Mouse (Mus musculus): ENCODE data around the gene Olfr223. TPM values are rescaled to one million over a fixed set of nuclear protein-coding genes. Genes with fewer than 3 reads are reported as not detected.

Gene Olfr223
- polyA plus RNA-seq (2015; fragmentation: Nextera tagmentation; extraction: Ambion mirVana), result not detected in 2 replicates

DNA sequence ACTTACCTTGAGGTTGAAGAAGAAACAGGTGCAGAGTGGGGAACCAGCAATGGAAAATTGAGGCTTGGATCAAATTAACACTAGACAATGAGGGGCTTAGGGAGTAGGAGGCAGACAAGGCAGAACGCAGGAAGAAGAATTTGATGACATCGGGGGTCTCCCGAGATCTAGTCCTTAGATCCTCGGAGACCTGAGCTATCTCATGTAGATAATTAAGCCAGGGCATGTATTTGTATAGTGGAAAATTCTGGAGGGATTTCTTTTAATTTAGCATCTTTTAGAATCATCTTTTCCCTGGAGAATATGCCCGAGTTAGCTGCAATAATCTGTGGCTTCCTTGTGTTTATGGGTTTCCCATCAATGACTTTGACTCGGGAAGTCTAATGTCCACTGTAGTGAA is at the start of gene Olfr223:
Olfr223 (minus strand) TSS at position 101 of the 400 bp plus-strand sequence.
- WGBS, result 73% methylated on average over 6 of the region's 6 CpGs
- Histone ChIP-seq H3K4me3 (no peak within 1 kb of the TSS), H3K9ac (no peak within 1 kb of the TSS), H3K4me2 (no peak within 1 kb of the TSS), H3K27ac (no peak within 1 kb of the TSS), H3K36me3 (no peaks in the 10 kb centered on the region), H3K27me3 (0 out of 2 replicates have a peak, but pooled peaks cover 2% of the 10 kb centered on the region), H3K9me3 (replicated peaks) (no peaks in the 10 kb centered on the region), H3K4me1 (replicated peaks) (no peaks in the 10 kb centered on the region)
- no peak for ATAC-seq (replicated peaks; ENCODE audit: insufficient number of reproducible peaks, insufficient read depth, low FRiP score, low read depth)

DNA sequence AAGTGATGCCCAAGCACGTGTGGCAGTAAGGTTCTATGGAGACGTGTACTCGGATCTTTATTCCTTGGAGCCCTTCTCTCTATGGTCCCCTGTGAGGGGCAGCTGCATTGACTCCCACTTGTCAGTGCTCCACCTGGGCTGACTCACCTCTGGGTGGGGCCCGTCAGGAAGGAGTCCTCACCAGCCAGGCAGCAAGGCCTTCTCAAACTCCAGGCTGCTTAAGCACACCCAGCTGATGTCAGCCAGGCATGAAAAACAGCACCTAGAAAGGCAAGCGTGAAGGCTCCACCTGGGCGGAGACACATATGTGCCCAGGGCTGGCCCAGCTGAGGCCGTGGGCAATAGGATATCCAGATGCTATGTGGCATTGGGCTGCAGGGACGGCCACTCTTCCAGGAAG is 49.3 kb upstream of the Olfr223 start:
- 75% methylated on average over 8 of the region's 8 CpGs for WGBS
- no peaks in the 10 kb centered on the region for H3K9me3 ChIP-seq (replicated peaks)
- H3K27me3 ChIP-seq, result no peaks in the 10 kb centered on the region
- H3K4me3 ChIP-seq, result no peak overlapping the region
- no peak overlapping the region for H3K27ac ChIP-seq
- H3K9ac ChIP-seq, result no peak overlapping the region
- no peaks in the 10 kb centered on the region for H3K36me3 ChIP-seq
- no peak overlapping the region for H3K4me2 ChIP-seq
- H3K4me1 ChIP-seq (replicated peaks), result peaks cover 6% of the 10 kb centered on the region
- ATAC-seq (replicated peaks; ENCODE audit: insufficient number of reproducible peaks, insufficient read depth, low FRiP score, low read depth), result no peak

- ATAC-seq (replicated peaks; ENCODE audit: insufficient number of reproducible peaks, insufficient read depth, low FRiP score, low read depth), result no peak
- Histone ChIP-seq H3K4me2 (no peak overlapping the region), H3K27me3 (no peaks in the 10 kb centered on the region), H3K4me3 (no peak overlapping the region), H3K9me3 (replicated peaks) (no peaks in the 10 kb centered on the region), H3K36me3 (no peaks in the 10 kb centered on the region), H3K9ac (no peak overlapping the region), H3K27ac (no peak overlapping the region), H3K4me1 (replicated peaks) (peaks cover 9% of the 10 kb centered on the region)
- WGBS, result 41% methylated on average over 5 of the region's 5 CpGs
Observed at GRCm38 (mm10) chr11:59641227-59641626, 48.1 kb upstream of the Olfr223 start.

DNA sequence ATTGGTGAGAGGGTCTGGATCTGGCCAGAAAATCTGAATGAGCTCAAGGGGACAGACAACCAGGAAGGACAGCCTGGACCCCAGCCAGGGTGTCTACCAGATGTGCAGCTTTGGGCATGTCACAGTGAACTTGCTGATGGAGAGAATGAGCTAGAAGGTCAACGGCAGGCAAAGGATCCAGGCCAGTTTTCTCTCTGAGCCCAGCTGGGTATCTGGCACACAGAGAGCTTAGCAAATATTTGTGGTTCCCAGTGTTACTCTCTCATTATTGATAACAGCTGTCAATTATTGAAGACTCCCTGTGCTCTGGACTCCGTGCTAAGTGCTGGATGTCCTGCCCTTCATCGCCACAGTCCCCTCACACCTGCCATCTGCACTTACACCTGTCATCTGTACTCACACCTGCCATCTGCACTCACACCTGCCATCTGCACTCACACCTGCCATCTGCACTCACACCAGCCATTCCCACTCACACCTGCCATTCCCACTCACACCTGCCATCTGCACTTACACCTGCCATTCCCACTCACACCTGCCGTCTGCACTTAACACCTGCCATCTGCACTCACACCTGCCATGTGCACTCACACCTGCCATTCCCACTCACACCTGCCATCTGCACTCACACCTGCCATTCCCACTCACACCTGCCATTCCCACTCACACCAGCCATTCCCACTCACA is 47.0 kb upstream of the Olfr223 start:
- 71% methylated on average over 4 of the region's 4 CpGs for WGBS
- ATAC-seq (replicated peaks; ENCODE audit: insufficient number of reproducible peaks, insufficient read depth, low FRiP score, low read depth), result no peak

DNA sequence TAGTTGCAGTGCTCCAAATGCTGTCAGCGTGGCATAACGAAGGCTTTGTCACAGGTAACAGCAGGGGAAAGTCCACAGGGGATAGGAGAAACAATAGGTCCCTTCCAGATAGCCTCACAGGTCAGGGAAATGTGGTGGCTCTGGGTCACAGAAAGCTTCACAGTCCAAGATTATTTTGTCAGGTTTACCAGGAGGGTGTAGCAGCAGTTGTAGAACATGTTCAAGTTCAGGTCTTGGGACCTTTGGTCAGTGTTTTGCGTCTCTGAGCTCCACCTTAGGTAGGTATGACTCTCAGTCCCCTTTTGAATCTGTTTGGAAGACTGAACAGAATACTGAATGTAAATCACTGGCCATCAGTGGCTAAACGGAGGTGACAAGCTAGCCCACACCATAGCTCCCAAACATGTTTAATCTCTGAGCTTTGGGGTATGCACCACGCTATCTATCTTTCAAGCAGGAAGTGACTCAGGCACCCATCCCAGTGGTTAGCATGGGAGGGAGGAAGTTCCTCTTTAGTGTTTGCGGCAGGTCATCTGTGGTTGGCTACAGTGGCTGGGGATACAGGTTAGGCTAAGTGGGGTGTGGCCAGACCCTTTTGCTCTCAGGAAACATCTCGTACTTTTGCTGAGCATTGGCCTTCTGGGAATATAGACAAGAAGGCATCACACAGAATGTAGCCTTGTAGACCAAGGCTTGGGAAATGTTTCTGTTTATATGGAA is 43.8 kb upstream of the Olfr223 start:
- no peak for ATAC-seq (replicated peaks; ENCODE audit: insufficient number of reproducible peaks, insufficient read depth, low FRiP score, low read depth)
- Histone ChIP-seq H3K9me3 (replicated peaks) (no peaks in the 10 kb centered on the region), H3K36me3 (no peaks in the 10 kb centered on the region), H3K4me2 (no peak overlapping the region), H3K4me3 (no peak overlapping the region), H3K27me3 (no peaks in the 10 kb centered on the region; the same call in 1 of the 2 replicates), H3K9ac (no peak overlapping the region), H3K4me1 (replicated peaks) (peaks cover 7% of the 10 kb centered on the region), H3K27ac (no peak overlapping the region)
- 62% methylated on average over 7 of the region's 7 CpGs for WGBS

More for the DNA sequence above, 47.0 kb upstream of the Olfr223 start:
- H3K4me2 ChIP-seq, result no peak overlapping the region
- no peaks in the 10 kb centered on the region for H3K9me3 ChIP-seq (replicated peaks)
- H3K4me1 ChIP-seq (replicated peaks), result peaks cover 11% of the 10 kb centered on the region
- H3K27me3 ChIP-seq, result no peaks in the 10 kb centered on the region; the same call in 1 of the 2 replicates
- no peak overlapping the region for H3K9ac ChIP-seq
- no peaks in the 10 kb centered on the region for H3K36me3 ChIP-seq
- H3K27ac ChIP-seq, result no peak overlapping the region
- no peak overlapping the region for H3K4me3 ChIP-seq

GRCm38 (mm10) chr11:59635821-59636694 is 43.0 kb upstream of the Olfr223 start:
- no peak overlapping the region for H3K4me3 ChIP-seq
- no peak overlapping the region for H3K27ac ChIP-seq
- H3K4me2 ChIP-seq, result no peak overlapping the region
- H3K4me1 ChIP-seq (replicated peaks), result peaks cover 7% of the 10 kb centered on the region
- no peaks in the 10 kb centered on the region; the same call in 1 of the 2 replicates for H3K27me3 ChIP-seq
- WGBS, result 68% methylated on average over 12 of the region's 12 CpGs
- no peak overlapping the region for H3K9ac ChIP-seq
- ATAC-seq (replicated peaks; ENCODE audit: insufficient number of reproducible peaks, insufficient read depth, low FRiP score, low read depth), result no peak
- H3K9me3 ChIP-seq (replicated peaks), result no peaks in the 10 kb centered on the region
- H3K36me3 ChIP-seq, result no peaks in the 10 kb centered on the region

GRCm38 (mm10) chr11:59635251-59635795 is 42.2 kb upstream of the Olfr223 start:
- Histone ChIP-seq H3K27ac (no peak overlapping the region), H3K9ac (no peak overlapping the region), H3K9me3 (replicated peaks) (no peaks in the 10 kb centered on the region), H3K4me2 (no peak overlapping the region), H3K4me1 (replicated peaks) (peaks cover 7% of the 10 kb centered on the region), H3K4me3 (no peak overlapping the region), H3K27me3 (no peaks in the 10 kb centered on the region; the same call in 1 of the 2 replicates), H3K36me3 (no peaks in the 10 kb centered on the region)
- ATAC-seq (replicated peaks; ENCODE audit: insufficient number of reproducible peaks, insufficient read depth, low FRiP score, low read depth), result no peak
- 68% methylated on average over 9 of the region's 9 CpGs for WGBS

DNA sequence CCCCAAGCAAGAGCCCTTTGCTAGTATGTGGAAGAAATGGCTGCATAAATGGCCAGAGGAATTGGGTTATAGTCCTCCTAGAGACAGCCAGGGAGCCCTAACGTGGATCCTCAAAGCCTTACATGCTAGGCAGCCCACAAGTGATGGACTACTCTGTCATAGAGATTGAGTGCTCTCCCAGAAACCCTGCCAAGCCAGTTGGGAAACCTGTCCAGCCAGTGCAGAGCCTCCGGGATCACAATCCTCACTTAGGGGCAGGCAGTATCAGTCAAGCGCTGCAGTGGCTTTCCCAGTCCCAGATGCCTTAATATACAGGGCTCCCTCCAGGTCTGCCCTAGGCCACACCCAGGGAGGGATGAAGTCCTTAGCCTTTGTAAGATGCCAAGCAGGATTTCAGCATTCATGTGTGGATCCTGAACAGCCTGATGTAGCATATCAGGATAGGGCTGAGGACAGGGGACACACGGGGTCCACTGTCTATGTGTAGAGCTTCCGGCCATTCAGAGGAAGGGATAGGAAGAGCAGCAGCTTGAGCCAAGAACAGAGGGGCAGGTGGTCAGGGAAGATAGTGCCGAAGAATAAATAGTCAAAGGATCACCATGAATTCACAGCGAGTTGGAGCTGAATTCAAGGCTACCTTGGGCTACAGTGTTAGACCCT is 41.0 kb upstream of the Olfr223 start:
- H3K27me3 ChIP-seq, result no peaks in the 10 kb centered on the region; the same call in 1 of the 2 replicates
- no peak overlapping the region for H3K4me3 ChIP-seq
- H3K9me3 ChIP-seq (replicated peaks), result no peaks in the 10 kb centered on the region
- 73% methylated on average over 7 of the region's 7 CpGs for WGBS
- H3K9ac ChIP-seq, result no peak overlapping the region
- no peak overlapping the region for H3K4me2 ChIP-seq
- peaks cover 7% of the 10 kb centered on the region for H3K4me1 ChIP-seq (replicated peaks)
- ATAC-seq (replicated peaks; ENCODE audit: insufficient number of reproducible peaks, insufficient read depth, low FRiP score, low read depth), result no peak
- no peaks in the 10 kb centered on the region for H3K36me3 ChIP-seq
- H3K27ac ChIP-seq, result no peak overlapping the region

DNA sequence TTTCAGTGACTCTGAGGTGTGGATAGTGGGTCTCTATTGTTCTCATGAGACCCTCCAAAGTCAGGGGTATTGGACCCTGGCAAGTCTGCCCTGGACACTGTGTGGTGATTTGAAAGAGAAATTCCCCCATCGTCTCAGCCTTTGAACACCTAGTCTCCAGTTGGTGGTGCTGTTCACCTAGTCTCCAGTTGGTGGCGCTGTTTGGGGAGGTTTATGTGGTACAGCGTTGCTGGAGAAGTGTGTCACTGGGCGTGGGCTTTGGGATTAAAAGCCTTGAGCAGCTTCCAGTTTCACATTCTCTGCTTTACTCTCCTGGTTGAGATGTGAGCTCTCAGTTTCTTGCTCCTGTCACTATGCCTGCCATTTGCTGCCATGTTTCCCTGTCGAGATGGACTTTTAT is 39.9 kb upstream of the Olfr223 start:
- WGBS, result 24% methylated on average over 5 of the region's 5 CpGs
- no peak overlapping the region for H3K9ac ChIP-seq
- no peak overlapping the region for H3K27ac ChIP-seq
- H3K4me3 ChIP-seq, result no peak overlapping the region
- peaks cover 7% of the 10 kb centered on the region for H3K4me1 ChIP-seq (replicated peaks)
- ATAC-seq (replicated peaks; ENCODE audit: insufficient number of reproducible peaks, insufficient read depth, low FRiP score, low read depth), result no peak
- H3K9me3 ChIP-seq (replicated peaks), result no peaks in the 10 kb centered on the region
- no peaks in the 10 kb centered on the region; the same call in 1 of the 2 replicates for H3K27me3 ChIP-seq
- no peaks in the 10 kb centered on the region for H3K36me3 ChIP-seq
- no peak overlapping the region for H3K4me2 ChIP-seq

DNA sequence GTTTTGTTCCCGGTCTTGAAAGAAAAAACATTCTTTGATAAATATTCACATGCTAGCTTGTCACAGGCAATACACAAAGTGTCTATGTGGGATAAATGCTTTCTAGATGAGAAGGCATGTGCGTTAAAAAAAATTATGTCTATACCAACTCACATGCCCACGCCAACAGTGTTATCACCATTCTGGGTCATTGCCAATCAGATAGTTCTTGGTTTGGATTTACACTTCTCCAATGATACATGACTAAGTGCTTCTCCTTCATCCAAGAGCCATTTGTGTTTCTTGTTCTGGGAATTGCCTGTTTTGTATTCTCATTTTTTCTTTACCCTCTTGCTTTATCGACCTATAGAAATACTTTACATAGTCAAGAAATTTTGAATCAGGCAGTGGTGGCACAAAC is 38.9 kb upstream of the Olfr223 start:
- Histone ChIP-seq H3K36me3 (no peaks in the 10 kb centered on the region), H3K4me1 (replicated peaks) (peaks cover 7% of the 10 kb centered on the region), H3K9ac (no peak overlapping the region), H3K4me3 (no peak overlapping the region), H3K27me3 (no peaks in the 10 kb centered on the region; the same call in 1 of the 2 replicates), H3K9me3 (replicated peaks) (no peaks in the 10 kb centered on the region), H3K4me2 (no peak overlapping the region), H3K27ac (no peak overlapping the region)
- 72% methylated on average over 4 of the region's 4 CpGs for WGBS
- no peak for ATAC-seq (replicated peaks; ENCODE audit: insufficient number of reproducible peaks, insufficient read depth, low FRiP score, low read depth)
